Mouse (Mus musculus) lung, postnatal 4 days (tissue): Measurements from ENCODE around the gene Gab2.

ENCODE experiments used
- DNase-seq, 2 experiments: peaks; one replicate each; pipeline ENCODE4 v3.0.0; 2021

Gab2 gene

DNA sequence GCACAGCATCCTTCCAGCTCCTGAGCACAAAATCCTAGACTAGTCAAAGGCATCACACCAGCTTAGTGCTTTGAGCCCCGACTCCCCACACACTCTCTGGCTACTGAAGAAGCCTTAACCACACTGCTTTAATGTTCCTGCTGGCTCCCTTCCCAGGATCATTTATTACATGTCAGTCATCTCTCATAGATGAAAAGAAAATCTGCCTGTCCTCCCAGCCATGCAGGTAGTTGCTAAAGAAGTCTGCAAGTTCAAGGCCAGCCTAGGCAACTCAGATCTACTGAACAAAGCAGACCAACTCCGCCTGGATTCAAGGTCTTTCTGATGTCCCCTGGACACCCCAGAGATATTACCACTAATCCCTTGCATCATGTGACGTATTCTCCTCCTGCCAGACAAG lies 236.3 kb downstream of the Gab2 start:
- no peak for DNase-seq

DNA sequence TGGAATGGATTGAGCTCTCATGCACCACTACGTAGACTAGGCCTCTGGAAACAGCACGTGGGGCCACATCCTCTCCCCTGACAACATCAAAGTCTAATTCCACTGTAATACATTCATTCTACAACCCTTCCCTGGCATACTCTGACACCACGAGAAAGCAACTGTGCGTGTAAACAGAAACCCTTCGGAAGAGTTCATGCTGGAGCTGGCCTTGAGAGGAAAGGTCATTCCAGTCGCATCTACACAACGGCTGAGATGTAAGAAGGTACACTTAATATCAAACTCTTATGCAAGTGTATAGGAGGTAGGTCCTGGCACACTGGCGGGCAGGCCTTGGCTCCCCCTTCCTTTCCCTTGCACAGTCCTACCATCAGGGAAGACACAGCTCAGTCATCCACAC lies 243.0 kb downstream of the Gab2 start:
- DNase-seq: no peak

DNA sequence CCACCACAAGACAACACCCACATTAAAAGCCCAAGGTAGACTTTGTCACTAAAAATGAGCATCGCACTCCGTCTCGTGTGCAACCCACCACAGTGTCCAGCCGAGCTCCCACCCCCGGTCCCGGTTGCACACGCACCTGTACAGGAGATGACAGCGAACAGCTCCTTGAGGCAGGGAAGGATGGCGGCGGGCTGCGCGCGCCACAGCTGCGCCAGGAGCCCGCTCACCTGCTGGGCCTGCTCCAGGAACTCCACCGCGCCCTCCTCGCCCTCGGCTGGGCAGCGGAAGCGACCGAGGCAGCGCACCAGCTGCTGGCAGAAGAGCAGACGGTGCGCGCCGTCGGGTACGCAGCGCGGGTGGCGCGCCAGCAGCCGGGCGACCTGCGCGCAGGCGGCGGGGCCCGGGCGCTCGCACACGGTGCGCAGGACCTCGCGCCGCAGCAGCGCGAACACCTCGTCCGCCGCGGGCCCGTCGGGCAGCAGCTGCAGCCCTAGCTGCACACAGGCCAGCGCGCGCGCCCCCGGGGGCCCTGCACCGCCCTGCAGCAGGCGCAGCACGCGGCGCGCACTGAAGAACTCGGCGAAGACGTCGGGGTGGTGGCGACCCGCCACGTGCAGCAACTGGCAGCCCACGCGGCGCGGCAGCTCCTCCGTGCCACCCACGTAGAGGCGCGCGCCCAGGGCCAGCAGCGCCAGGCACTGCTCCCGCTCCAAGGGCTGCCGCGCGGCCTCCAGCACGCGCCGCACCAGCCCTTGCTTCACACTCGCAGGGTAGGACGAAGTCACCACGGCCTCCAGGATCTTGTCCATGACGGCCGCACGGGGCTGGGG lies 244.0 kb downstream of the Gab2 start:
- DNase-seq: peak in 1 of 2 experiments; percentile 49

DNA sequence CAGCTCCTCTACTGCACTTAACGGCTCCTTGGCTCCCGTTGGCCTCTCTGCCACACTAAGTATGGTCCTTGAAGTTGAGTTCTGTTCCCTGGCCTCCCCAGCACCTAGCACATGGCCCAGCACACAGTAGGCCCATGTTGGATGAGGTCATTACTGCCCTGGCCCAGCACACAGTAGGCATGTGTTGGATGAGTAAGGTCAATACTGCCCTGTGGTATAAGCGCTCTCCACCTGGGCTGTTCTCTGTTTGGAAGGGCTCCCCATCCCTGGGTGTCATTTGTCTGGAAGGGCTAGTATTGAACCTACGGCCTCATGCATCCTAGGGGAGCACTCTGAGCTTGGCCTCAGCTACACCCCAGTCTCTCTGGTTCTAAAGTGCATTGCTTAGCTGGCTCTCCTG lies 246.0 kb downstream of the Gab2 start:
- DNase-seq: no peak

DNA sequence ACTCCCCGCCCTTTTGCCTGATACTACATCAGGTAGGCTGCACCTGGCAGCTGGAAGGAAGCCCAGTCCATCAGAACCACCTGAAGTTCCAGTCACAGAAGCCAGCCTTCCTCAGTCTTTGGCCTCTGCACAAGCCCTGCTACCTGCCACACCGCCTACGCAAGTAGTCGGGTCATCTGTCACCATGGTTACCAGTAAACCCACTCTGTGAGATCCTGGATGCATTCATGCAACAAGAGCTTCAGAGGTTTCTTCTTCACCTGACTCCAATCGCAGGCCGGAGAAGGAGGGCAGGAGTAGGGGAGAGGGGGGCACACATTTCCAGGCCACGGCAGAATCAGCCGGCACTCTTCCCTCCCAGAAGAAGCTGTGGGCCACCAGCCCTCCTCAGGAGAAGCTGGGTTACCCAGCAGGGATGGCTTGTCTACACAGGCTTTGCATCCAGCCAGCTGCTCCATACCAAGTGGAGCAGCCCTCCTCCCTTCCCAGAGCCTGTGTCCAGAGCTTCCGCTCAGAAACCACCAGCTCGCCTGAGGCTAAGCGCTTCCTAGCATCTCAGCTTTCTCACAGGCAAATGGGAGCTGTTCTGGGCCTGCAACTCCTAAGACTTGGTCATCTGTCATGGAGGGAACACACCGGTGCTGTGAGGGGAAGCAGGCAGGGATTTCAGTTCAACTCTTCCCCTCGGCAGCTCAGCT lies 247.7 kb downstream of the Gab2 start:
- DNase-seq: no peak

DNA sequence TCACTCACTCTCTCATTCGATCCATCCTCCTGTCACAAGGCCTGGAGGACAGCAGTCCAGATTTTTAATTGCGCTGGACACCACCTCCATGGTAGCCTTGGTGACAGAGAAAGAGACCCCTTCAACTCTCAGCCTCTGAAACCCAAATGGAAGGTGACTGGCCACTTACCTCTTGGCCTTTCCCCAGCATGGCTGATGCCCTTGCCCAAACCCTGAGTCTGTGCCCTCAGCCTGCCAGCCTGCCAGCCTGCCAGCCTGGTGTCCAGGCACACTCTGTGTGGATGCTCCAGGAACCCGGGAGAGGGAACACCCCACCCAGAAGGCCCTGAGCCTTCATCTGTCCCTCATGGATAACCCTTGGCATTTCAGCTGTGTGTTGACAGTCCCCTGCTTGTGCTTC lies 248.3 kb downstream of the Gab2 start:
- no peak for DNase-seq

DNA sequence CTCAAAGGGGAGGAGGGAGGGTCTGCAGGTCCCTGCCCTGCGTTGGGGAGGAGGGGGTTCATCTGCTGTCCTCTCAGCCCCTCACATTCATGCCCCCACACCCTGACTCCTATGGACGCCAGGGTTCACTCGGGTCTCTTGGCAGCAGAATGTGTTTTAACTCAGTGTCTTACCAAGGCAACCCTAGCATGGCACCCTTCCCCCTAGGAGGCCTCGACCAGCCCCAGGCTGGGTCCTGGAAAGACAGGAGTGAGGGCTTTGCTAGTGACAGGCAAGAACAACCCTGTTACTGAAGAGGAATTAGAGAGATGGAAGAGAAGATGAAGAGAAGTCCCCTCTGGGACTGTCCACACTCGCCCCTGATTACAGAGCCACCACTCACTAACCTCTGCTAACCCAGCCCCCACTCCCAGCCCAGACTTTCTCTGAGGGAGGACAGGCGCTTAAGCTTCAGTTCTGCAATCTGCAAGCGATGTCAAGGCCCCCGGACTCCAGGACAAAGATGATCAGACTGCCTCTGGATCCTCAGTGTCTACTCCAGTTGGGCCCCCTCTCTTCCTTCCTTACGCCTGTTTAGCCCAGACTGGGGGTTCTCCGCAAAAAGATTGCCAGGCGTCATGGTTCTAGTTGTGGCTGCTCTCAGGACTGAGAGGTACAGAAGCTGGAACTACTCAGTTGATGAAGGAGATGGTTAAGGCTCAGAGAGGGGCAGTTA lies 249.7 kb downstream of the Gab2 start:
- DNase-seq: no peak

DNA sequence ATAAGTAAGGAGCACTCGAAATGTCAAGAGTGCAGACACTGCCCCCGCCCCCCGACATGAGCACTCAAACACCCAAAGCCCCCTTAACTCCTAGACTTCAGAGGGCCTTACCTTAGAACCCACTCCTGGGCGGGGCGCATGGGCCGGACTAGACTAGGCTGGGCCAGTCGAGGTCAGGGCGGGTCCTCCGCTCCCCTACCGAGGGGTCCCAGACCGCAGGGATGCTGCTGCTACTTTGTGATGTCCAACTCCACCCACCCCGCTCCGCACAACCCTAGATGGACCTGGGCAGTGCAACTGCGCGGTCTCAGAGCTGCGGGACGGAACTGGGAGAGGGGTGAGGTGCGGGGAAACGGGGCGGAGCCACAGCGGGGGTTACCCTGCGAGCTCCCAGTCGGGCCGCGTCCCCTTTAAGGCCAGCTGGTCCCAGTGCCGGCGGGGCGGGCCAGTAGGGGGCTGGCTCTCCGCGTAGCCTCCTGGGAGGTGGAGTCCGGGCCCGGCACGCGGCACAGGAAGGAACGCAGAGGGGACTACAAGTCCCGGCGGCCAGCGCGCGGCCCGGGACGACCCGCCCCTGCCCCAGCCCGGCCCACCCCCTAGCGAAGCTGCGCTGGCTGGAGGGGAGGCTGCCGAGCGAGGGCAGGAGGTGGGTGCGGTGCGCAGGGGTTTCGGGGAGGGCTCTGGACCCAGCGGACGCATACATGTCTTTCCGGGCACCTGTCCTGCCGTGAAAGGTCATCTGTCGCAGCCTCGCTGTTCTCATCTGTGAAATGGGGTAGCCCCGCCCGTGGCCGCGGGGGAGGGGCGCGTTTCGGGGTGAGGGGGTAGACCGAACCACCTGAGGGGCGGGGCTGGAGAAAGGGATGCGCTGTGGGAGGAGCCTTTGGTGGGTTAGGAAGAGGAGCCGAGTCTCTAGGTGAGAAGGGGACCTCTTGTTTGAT lies 250.6 kb downstream of the Gab2 start, which contains the start of the genes Usp35 and Kctd21:
Gene Usp35, minus strand, starts transcription at position 295 of the 941 bp plus-strand sequence.
Gene Kctd21, plus strand, starts transcription at position 602 of the 941 bp plus-strand sequence.
- peak; percentile 96 to 98 for DNase-seq

DNA sequence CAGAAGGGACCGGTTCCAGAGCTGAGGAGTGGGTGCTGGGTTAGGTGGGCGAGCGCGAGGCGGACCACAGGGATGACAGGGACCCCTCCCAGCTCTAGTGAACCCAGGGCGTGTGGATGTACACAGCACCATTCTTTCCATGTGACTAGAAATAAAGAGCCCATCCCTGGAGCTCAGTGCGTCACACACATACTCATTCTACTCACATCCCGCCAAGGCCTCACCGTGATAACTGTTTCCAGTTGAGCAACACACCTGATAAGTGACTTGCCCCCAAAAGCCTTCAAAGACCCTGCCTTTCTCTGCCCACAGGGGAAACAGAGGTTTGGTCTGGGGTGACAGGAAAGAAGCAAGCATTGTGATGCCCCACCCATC lies 251.3 kb downstream of the Gab2 start:
- DNase-seq: no peak

DNA sequence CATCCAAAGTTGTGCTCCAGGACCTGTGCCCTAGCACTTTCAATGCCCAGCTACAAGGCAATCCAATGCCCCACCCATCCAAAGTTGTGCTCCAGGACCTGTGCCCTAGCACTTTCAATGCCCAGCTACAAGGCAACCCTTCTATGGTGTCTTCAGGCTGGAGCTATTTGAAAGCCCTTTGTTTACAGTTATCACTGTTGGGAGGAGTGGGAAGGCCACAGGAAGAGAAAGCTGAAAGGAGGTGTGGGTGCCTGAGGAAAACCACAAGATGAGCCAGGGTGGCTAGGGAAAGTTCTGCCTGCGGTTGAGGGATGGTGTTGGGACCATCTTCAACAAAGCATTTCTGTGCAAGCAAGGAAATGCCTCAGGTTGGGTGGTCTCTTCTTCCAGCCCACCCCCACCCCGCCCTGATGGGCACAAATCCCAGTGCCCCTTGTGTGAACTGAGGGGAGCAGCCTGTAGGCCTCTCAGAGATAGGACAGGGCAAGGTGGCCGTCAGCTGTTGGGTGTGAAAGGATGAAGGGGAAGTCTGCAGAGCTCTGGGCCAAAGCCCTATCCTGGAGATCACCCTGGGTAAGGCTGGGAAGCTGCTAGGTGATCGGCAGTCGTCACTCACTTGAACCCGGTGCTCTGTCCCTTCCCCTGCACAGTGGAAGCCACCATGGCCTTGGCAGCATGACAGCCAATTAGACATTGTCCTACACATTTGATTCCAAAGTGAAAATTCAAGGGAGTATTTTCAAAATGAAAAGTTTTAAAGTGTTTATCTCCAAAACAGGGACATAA lies 251.9 kb downstream of the Gab2 start:
- no peak for DNase-seq

DNA sequence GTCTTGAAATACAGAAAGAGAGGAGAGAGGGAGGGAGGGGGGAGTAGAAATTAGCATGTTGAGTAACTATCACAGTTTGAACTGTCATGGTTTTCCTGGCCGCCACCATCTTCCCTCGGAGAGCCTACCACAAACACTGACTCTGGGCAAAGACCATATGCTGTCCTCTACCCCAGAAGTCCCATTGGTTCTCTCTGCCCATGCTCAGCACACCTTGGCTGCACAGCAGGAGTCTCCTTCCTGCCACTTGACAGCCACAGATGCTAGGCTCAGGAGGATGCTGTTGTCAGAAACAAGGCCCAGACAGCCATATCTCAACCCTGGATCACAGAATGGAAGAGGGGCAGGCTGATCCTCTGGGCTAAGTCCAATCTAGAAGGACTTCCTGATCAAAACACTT lies 253.0 kb downstream of the Gab2 start:
- no peak for DNase-seq

DNA sequence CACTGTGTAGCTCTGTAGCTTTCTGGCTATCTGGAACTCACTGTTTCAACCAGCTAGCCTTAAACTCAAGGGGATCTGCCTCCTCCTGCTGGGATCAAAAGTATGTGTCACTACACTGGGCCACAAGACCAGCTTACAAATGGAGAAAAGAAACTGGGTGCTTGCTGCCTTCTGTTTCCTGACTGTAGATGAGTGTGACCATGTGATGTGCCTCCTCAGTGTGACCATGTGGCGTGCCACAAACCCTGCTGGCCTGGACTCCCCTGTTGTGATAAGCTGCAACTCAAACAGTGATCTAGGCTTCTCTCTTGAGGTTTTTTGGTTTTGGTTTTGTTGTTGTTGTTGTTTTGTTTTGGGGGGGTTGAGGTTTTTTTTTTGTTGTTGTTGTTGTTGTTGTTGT lies 255.3 kb downstream of the Gab2 start:
- DNase-seq: no peak

DNA sequence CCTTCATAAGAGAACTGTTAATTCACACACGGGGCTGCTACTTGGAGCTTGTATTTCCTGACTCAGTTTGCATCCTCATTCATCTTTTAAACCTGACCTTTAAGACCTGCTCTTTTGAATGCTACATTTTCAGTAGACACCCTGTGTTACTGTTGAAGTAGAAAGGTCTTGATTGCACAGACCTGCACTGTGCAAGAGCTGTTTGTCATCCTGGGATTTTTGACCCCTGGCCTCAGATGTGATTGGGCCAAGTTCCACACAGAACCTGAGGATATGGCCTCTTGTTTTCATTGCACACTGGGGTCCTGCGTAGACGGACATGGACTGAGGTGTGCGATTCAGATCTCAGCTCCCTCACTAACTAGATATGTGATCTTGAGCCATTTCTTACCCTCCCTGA lies 257.2 kb downstream of the Gab2 start:
- DNase-seq: no peak

DNA sequence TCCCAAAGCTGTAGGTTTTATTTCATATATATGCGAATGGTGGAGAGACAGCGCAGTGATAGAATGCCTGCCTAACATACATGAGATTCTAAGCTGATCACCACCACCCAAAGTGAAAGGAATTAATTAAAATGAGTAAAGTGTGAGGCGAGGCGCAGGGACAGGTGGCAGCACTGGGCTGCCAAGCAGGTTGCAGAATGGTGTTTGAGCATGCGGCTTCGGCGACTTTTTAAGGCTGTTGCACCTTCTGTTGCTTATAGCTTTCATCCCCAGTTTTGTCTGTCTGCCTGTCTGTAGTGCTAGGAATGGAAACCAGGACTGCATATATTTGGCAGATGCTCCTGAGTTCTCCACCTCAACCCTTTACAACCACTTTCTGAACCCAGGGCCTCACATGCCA lies 258.2 kb downstream of the Gab2 start:
- no peak for DNase-seq

DNA sequence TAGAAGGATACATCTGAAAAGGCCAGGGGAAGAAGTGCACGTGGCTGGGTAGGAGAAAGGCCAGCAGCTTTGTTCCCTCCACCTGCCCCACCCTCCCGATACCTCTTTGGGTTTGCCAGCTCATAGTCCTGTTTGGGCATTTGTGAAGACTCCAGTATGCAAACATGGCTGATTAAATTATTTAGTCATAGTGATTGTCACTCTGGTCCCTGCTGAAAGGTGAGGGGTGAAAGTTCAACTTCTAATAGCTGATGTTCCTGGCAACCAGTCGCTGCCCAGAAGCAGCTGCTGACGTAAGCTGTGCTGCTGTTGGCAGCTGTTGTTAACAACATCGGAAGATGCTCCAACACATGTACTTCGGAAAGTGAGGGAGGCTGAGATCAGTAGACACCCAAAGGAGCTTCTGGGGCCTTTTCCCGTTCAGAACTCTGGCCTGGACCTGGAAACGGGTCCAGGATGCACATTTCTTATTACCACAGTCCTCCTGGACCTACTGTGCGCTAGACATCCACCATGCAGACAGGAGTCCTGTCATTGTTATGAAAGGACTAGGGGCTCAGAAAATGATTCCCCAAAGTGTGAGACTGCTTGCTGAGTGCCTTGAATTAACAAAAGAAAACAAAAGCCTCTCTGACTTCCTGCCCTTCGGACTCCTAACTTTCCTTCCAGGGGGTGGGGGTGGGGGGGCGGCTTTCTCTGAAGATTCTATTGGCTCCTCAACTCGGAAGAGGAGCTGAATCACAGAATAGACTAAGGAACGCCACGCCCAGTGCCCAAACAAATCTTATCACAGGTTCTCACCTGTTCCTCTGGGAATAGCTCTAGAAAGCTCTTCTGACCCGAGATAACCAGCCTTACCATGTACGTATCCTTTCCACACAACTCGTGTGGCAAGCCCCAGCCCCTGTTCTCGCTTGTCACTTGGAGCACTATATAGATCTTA lies 259.8 kb downstream of the Gab2 start:
- peak in 1 of 2 experiments; percentile 18 for DNase-seq

DNA sequence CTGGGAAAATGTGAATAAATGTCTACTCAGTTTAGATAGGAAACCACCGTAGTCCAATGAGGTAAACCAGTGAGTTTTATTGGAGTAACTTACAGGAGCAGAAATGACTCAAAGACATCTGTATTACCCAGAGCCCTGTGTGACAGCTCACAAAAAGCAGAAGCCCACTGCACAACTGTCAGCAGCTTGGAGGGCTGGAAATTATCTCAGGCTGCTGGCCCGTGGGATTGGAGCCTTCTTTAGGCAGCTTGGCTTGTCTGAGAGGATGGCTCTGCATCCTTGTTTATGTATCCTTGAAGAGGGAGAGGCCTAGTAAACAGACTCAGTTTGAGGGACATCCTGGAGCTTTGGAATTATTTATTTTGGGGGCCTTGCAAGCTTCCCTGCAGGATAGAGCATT lies 261.6 kb downstream of the Gab2 start:
- peak in 1 of 2 experiments; percentile 14 for DNase-seq

DNA sequence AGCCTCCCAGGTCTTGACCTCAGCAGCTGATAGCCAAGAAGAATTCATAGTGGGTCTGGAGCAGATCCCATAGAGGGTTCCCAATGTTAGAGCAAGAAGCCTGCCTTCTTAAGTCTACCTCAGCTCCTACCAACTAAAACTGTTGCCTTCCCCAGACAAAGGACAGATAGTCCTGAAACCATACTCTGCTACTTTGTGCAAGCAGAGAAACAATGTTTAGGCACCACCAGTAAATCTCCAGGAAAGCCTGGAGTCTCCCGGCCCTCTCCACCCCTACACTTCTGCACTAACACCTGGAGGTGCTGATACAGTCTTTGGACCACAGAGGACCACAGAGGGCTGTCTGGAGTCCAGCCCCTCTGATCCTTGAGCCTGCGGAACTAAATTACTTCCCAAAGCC lies 263.3 kb downstream of the Gab2 start:
- peak in 1 of 2 experiments; percentile 13 for DNase-seq

DNA sequence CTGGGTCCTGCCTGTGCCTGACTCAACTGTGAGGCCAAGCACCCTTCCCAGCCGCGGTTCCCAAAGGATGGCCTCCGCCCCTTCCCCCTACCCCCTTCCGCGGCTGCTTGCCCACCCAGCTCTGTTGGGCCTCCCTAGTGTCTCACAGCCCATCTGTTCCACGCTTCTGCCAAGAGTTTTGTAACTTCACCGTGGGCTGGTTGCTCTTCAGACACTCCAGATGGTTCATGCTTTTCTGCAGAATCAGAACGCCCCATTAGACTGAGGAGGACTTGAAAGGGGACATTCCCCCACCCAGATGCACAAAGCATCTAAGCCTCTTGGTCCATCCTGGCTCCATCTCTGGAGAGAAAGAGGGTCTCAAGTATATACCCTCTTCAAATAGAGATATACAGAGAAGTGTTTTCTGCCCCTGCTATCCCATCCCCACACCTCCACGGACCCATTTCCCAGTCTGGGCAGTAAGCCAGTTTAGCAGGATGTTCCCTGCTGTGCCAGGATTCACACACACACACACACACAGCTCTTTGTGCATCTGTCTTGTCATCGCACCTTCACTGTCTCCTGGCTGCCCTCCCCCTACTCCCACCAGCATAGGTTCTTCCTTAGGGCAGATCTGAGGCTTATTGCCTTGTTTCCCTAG lies 264.0 kb downstream of the Gab2 start:
- DNase-seq: peak in 1 of 2 experiments; percentile 65

DNA sequence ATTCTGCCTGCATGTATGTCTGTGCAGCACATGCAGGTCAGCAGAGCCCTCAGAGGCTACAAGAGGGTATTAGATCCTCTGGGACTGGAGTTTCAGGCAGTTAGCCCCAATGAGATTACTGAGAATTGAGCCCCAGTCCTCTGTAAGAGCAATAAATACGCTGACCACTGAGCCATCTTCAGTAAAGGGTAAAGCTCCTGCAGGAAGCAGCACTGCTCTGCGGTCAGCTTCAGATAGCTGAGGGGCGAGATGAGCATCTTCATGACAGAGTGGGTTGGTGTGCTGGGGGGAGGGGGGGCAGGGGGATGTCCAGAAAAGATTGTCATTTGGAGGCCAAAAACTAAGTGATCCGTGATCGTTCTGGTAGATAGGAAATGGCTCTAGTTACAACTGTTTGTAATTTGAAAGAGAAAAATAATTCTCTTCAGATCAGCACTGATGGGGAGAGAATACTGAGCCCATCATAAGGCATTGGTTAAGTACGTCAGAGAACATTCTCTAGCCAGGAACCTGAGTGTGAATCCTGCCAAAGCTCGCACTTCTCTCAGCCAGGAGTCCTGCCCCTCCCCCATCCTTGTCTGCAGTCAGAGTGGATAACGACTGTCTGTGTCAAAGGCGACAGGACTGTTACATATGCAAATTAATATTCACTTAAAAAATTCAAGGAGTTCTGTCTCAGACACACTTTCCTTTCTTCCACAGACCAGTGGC lies 264.9 kb downstream of the Gab2 start:
- no peak for DNase-seq
